Mouse (Mus musculus) urinary bladder, postnatal 36 days (tissue): Measurements from ENCODE around the gene C2cd4a.

Experiments used
- DNase-seq, 2 experiments: peaks; one replicate each; pipeline ENCODE4 v3.0.0; 2022; ENCODE audit warnings: low spot score in 2 of 2, mixed read lengths in 1 of 2

C2cd4a gene

DNA sequence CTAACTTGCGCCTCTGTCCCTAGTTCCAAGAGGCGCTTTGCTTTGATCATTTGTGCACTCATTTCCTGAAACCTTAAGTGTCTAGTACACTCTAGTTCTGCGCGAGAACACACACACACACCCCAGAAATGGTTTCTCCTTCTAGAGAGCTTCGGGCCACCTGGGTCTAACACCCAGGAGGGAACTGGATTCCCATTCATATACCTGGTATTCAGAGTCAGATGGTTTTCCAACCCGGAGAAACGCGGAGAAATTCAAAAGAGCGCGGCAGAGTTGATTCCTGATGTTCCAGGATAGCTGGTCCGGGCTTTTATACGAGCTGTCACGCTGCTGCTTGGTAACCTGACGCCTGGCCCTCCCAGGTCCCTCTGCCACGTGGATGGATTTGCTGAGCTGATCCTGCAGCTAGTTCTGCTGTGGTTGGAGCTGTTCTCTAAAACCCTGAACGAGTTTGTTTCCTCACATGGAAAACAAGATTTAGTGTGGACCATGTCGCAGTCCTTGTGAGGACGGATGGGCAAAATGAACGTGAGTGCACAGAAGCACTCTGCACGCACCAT, at the start of gene C2cd4a:
TSS of gene C2cd4a (minus strand) at position 285 of the 560 bp plus-strand sequence.
- peak in 1 of 2 experiments; percentile 11 for DNase-seq

DNA sequence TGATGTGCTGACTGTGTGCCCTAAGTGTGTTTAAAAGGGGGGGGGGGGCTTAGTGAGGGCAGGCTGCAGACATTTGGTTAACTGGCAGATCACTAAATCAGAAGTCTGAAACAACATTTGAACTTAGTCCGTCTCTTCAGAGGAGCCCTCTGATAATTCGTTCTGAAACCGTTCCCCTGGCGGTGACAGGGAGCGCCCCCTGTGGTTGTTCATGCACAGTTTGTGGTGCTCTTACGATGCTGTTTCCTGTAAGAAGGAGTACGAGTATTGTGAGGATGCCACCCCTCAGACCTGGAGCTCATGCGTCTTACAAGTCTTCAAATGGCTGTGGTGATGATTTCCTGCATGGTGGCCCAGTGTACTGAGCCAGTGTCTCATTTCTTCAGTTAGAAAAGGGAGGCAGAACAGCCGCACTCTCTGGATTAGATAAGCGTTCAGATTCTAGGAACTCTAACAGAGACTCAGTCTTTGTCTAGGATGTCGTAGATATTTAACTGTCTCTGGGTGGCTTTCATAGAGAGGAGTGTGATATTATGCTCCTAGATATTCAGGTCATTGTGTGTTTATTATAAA, 46.2 kb upstream of the C2cd4a start:
- DNase-seq, result no peak

DNA sequence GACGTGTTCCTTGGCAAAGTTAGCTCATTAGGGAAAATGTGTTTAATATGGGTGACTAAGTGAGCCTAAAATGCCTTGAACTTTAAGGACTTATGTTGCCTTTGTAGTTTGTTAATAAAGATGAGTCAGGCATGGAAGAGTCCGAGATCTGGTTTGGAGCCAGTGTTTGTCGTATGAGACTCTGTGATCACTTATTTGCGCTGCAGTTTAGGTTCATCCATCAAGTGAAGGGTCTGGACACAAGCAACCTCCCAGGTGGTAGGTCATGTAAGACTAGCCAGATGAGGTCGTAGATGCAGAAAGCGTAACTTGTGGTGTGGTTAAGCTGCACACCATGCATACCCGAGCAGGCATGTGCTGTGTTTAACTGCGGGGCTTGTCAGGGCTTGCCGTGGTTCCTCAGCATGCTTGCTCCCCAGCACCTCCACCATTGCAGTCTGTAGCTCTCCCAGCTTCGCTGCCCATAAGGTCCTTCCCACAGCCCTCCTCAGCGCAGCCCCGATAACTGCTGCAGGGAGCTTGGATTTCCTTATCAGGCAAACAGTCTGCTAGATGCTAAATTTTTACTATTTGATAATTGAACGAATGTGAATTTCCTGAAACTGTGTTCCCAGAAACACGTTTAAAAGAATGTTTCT, 45.1 kb upstream of the C2cd4a start:
- DNase-seq, result peak; percentile 33 to 48

DNA sequence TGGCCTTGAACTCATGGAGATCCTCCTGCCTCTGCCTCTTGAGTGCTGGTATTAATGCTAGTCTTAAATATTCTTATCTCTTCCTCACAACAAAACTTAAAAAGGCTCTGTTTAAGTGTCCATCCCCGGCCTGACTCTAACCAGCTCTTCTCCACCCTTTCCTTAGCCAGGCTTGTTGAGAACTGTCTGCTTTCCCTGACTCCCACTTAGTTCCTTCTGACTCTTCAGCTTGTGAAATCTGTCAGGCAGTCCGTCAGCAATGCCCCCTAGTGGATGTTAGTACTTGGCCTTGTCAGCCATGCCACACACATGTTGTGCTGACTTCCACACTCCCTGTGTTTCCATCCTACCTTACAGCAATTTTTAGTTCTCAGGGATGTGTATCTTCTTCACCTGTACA, 43.2 kb upstream of the C2cd4a start:
- DNase-seq, result peak in 1 of 2 experiments; percentile 10

DNA sequence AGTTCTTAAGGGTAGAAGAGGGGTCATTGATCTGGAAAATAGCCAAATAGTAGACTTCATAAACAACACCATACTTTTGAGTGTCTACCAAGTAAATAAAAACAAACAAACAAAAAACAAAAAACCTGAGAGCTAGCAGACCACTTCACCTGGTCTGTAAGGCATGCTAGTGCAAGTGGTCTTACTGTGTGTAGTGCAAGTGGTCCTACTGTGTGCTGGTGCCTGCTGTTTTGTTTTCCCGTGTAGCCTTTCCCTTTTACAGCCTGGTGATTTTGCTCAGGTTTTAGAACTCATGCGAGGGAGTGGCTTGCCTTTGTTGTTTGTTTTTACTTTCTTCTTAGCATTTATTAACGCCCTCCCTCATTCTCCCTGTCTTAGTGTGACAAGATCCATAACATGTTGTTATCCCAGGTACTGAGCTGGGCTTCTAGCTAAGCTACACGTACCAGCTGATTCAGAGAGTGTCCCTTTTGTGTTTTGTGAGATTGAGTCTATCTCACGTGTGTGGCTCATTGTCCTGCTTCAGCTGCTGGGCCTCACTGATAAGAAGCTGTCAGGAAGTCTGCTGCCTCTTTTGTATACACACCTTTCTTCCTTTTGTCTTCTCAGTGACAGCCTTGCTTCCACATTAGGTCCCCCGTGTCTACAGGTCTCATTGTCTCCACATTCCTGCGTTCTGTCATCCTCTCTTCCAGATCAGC, 42.5 kb upstream of the C2cd4a start:
- no peak for DNase-seq

DNA sequence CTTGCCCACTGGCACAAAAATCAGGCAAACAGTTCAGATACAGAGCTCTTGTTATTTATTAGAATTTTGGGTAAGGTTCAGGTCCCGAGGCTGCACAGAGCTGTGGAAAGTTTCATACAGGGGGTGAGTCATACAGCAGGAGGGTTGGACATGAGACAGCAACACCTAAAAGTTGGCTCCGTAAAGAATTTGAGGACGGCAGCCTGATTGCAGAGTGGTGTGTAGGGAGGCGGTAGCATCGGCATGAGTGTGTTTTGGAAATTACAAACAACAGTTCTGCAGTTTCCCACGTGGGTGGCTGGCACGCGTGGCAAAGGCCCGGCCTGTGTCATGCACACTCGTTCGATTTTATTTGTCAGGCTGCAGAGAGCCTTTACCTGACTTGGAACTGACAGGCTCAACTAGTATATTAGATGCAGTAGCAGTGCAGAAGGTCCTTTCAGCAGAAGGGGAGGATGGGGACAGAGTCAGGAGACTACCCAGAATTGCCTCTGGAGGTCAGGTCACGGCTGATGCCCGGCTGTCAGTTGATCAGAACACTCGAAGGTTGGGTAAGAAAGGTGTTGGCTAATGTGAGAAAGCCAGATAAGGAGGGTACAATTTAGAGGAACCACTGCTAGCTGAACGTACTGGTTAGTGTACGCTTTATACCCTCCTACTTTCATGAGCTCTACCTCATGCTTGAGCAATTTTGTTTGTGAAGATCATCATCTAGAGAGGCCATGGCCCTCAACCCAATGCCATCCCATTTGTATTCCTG, 37.7 kb upstream of the C2cd4a start:
- DNase-seq, result no peak

DNA sequence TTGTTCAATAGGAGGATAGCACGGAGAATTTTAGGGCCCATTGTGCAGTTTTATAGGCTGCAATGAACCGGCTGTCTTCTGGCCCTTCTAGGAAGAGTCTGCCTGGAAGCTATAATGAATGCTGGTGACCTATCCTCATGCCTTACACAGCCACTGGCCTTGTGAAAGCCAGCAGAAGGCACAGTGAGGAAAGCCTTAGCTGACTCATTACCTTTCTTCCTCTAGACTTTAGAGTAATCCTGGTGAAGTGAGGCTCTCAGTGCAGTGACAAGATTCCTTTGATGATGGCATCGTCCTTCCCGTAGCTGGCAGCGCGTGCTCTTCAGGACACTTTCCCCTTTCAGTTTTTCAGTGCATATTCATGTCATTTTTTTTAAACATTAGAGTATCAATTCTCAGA, 35.3 kb upstream of the C2cd4a start:
- no peak for DNase-seq

DNA sequence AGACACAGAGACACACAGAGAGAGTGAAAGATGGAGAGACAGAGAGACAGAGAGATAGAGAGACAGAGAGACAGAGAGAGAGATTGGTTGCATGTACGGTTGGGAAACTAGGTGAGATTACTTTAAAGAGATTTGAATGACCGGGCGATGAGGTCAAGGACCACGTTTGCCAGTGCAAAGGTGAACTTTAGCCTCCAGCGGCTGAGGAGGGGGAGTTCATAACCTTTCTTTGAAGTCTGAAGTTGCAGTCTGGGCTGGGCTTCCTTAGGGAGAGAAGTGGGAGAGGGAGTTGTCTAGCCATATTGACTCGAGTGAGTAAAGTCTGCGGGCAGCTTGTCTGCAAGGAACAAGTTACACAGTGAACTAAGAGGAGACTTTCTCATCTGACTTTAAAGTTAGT, 33.3 kb upstream of the C2cd4a start:
- DNase-seq, result no peak

DNA sequence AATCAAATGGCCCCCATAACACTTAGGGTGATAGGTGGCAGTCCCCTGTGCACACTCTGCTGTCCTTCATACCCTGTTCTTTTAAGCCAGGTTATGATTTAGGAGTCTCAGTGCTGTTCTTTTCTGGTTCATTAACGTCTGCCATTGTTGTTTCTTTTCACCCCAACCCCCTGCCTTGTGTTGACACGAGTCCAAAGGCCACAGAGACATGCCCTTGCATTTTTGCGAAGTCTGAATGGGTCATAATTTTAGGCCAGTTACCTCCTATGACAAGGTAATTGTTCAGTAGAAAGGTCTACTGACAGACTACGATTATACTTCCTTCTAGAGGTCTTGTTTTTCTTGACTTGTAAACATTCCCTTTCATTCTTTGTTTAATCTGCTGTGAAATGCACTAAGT, 31.9 kb upstream of the C2cd4a start:
- no peak for DNase-seq

DNA sequence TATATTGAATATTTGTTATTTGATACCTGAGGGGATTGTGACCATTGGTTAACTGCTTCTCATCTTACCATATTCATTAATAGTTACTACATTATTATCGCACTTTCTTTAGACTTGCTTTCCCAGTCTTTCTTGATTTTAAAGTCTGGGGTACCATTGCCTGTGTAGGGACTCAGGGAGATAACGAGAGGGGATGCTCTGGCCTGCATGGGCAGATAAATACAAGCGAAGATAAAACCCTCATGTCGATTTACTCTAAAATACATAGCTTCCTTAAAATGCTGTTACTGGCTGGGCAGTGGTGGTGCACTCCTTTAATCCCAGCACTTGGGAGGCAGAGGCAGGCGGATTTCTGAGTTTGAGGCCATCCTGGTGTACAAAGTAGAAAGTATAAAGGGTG, 31.2 kb upstream of the C2cd4a start:
- DNase-seq, result no peak

DNA sequence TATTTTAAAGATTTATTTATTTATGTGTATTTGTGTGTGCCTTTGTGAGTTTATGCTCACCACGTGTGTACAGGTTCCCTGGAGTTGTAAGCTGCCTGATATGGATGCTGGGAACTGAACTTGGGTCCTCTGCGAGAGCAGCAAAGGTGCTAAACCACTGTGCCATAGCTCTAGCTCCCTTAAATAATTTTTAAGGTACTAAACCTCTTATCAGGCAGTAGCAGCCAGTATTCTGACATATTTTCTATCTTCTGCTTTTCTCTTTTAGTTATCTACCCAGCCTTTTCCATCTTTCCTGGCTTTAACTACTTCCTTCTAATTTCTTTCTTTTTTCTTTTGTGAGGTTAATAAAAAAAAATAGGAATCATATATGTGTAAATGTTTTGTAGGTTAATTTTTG, 28.1 kb upstream of the C2cd4a start:
- DNase-seq, result no peak

DNA sequence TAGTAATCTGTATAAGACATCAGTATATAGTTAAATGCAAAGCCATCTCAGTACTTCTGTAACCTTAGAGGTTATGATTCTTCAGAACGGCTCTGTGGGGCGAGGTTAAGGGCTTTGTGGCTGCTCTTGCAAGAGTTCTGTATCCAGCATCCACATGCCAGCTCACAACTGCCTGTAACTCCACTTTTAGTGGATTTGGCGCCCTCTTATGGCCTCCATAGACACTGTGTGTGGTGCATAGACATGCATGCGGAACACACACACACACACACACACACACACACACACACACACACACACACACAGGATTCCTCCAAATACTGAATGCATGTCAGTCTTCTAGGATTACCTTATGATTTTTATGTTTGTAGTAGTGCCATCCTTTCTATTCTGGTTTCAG, 19.0 kb upstream of the C2cd4a start:
- no peak for DNase-seq

DNA sequence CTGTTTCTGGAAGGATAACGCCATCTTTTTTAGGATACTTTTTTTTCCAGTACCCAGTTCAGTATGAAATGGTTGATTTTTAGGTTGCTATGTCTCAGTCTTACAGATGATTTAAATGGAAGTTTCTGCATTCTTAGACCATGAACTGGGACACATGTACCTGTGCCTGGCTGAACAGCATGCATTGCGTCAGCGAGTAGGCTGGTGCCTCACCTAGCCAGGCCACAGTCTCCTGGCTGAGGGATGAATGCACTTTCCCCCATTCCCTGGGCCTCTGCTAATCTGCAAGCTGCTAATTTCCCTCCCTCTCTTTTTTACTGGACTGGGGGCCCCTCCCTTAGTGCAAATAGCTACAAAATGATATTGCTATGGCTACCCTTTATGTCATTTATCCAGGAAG, 17.7 kb upstream of the C2cd4a start:
- DNase-seq, result no peak

DNA sequence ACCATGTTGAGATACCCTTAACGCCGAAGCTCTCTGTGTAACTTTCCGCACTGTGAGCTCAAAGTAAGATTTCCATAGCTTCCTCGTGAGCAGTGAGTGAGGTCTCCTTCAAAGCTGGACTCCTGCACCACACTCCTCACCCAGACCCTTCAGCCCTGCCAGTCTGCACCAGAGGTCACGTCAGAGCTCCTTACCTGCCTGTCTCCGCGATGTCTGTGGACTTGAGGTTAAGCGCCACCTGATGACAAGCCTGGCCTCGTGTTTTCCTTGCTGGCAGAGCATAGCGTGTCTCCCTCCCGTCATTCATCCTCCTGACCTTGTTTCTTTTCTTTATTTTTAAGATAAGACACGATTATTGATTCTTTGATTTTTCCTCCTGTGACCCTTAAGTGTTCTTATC, 17.3 kb upstream of the C2cd4a start:
- DNase-seq, result no peak

DNA sequence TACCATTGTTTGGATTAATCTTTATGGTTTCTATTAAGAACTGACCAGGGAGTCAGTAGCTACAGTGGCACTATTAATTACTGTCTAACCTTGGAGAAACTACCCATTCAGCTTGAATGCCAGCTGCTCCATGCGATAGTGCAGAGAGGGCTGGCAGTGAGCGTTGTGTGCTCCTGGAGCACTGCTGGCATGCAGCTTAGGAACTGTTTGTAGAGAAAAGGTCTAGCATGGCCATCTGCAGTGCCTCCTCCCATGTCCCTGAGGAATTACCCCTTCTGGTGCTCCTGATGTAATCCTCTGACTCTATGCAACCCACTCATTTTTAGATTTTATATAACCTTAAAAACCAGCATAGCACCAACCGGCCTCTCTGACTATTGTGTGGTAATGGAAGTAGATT, 15.5 kb upstream of the C2cd4a start:
- DNase-seq, result peak in 1 of 2 experiments; percentile 19

DNA sequence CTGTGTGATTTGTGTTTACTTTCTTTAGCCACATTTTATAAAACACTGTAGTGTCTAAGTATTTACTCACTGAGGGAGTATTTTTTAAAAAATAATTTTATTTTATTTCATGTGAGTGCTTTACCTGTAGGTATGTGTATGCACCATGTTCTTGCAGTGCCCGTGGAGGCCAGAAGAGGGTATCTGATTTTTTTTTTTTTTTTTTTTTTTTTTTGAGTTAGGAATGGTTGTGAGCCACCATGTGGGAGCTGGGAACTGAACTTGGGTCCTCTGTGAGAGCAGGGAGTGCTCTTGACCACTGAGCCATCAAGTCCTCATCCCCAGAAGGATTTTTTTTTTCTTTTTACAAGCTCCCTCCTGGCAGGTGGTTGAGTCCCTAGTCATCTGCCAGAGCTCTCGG, 14.0 kb upstream of the C2cd4a start:
- no peak for DNase-seq

DNA sequence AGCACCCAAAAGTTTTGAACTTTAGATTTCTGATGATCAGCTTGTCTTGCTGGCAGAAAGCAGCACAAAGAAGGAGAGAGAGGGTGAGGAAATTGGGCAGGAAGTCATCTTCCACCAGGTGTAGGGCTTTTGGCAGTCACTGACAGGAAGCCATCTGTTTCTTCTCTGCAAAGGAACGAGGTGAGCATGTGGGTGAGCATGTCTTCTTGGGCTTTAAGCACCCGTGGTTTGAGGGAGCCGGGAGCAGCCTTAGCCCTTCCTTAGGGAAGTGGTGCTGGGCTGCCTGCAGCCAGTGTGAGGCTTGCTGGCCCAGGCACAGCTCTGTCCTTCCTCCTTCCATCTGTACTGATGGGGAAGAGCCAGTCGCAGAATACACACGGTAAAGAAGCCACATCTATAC, 13.5 kb upstream of the C2cd4a start:
- DNase-seq, result no peak

DNA sequence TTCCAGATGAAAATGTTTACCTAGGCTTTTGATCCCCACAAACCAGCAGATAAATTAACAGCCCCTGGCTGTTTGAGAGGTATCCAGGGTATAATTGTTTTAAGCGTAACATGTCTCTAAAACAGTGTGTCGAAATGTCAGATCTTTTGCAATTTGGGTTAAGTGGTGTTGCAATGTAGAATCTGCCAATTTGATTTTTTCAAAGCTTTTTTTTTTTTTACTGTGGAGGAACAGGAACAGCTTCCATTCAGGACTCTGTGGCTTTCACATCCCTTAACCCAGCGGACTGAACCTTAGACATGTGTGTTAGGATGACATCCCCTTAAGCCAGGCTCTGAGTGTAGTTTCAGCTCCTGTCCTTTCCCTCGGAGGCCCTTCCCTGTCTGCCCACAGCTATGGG, 12.9 kb upstream of the C2cd4a start:
- no peak for DNase-seq

DNA sequence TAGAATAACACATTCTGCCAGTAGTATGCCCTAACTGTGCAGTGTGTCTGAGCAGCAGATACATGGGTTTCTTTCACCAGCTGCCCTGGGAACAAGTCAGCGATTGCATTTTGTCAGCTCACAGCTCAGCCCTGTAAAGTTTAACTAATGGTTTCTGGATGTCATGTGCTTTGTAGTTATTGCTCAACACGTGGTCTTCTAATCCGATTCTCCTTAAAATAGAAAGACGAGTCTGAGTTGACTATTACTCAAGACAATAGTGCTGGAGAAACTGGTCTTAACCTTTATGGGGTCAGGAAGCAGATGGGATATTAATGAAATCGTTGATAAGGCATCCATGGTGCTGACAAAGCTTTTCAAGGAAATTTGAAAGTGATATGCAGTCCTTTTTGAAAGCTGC, 10.7 kb upstream of the C2cd4a start:
- no peak for DNase-seq

DNA sequence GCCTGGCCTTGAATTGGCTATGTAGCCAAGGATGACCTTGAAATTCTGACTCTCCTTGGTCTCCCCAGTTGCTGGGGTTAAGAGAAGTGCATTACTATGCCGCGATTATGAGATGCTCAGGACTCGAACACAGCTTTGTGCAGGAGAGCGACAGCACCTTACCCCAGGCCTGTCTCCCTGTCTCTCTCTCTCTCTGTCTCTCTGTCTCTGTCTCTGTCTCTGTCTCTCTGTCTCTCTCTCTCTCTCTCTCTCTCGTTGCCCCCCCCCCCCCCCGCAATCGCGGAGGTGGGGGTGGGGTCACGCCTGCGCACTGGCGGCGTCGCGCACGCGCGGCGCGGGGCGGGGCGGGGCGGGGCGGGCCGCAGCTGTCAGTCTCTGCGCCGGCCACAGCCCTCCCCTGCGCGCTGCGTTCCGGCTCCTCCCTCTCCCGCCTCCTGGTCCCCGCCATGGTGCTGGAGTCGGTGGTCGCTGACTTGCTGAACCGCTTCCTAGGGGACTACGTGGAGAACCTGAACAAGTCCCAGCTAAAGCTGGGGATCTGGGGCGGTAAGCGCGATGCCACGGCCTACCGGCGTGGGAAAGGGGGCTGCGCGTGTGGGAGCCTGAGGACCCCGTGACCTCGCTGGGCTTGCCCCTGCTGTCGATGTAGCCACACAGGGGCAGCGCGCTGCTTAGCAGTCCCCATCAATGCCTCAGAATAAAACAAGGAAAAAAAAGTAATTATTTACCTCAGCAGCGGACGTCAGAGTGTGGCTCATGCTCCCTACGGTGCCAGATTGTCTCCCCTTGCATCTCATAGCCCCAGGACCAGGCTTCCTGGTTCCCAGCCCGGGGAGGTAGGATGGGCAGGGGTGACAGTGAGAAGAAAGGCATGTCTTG, 8.1 kb upstream of the C2cd4a start, which contains the start of gene Vps13c:
TSS of gene Vps13c (plus strand) at position 416 of the 879 bp plus-strand sequence.
- peak; percentile 60 to 80 for DNase-seq

DNA sequence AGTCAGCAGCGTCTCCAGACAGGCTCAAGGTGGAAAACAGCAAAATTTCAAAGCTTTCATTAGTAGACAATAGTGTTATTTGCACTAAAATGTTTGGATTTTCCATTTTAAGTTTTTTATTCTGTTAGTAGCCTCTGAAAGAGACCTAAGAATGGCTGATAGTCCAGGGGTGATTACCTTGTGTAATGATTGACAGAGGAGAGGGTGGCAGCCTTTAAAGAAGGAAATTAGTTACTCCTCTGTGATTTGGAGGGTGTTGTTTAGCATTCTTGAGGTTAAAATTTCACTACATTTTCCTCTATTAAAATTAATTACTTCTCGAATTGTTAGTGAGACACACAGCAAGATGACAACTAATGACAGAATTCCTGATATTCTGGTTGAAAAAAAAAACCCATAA, 5.2 kb upstream of the C2cd4a start:
- DNase-seq, result no peak
